Mouse (Mus musculus) heart, postnatal 4 days (tissue): ENCODE data around the gene Slc25a30. TPM values are rescaled to one million over a fixed set of nuclear protein-coding genes. Genes with fewer than 3 reads are reported as not detected.
A peak's percentile ranks its signal among the peaks of the same experiment; 100 is the strongest.
"Not testable (repeated sequence)": the region's sequence is repeated elsewhere in the genome, so short reads cannot be mapped to it uniquely, and the experiment has no call there.

Experiments used
- DNase-seq: peaks from one replicate; pipeline ENCODE4 v3.0.0; 2021
- total RNA-seq, 2 experiments: library from RNA; stranded (reverse); gene quantifications; 2 replicates each; pipeline ENCODE4 v1.2.3; 2021

Slc25a30 gene
- 10 to 100 TPM; 17.5 to 20.3 TPM for total RNA-seq

DNA sequence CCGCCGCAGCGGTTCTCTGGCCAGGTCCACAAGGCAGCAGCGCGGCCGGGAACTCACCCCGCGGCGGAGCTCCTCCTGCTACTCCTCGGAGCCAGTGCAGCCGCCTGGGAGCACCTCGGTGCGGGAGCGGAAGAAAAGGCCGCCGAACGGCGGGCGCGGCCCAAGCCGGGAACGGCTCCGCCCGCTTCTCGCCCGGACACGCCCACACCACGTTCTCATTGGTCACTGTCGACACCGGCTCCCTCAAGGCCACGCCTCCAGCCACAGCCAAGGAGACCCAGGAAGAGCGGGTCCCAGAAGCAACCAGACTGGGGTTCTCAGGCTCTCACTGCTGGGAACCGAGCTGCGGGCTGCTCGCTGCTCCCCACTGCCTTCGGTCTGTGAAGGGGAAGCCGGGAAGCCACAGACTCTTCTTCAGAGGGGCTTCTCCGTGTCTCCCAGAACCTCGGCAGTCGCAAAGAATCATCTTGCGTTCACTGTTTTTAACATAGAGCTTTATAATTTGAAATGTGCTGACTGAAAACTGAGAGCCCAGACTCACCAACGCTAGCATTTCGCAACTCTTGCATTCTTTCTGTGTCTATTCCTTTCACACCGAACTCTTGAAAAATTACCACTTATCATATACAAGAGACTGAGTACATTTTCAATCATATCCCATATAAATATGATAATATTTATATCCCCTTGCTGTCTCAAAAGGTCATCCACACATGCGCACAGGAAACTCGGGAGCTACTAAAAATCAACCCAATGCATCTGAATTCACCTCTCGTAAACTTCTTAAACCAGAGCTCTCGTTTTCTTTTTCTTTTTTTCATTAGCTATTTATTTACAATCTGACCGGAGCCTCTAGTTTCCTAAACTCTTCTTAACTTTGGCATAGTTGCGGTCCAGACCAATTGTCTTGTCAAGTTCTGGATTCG lies at the start of gene Slc25a30:
TSS of gene Slc25a30 (minus strand) at position 170 of the 926 bp plus-strand sequence.
- peak; percentile 97 for DNase-seq

DNA sequence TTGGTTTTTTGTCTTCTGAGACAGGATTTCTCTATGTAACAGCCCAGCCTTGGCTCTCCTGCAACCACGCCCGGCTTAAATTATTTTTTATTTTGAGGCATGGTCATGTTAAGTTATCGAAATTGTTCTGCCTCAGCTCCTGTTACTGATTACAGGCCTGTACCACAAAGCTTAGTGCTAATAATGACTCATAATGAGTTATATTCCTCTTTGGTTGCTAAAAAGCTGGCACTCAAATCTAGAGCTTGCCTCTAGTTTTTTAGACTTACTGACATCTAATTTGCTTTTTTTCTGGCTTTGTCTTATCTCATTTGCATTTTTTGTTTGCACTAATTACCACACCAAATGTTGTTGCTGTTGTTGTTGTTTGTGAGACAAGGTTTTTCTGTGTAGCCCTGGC lies 49.7 kb upstream of the Slc25a30 start:
- DNase-seq = no peak

DNA sequence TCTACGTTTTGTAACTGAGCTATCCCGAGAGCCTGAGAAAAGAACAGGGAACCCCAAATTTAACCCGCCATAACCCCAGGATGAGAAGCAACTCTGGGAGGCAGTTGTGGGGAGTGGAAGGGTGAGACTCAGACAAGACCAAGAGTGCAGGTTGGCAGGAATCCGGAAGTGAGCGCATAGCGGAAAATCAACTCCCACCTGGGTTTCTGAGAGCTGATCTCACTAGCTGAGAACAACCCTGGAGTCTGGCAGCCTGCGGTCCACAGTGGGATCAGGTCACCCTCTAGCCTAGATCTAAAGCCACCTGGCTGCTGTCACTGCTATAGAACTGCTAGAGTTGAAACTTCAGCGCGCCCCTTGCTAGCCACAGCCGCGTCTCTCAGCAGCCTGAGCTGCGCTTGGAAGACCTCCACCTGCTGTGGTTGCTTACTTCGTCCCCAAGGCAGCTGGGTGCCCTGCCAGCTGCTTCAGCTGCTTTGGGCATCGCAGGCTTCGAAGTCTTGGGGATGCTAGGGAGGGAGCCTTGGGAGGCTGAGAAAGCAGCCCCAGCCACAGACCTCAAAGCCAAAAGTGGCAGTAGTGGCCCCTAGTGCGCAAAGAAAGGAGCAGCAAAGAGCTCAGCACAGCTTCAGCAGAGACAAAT lies 48.0 kb upstream of the Slc25a30 start:
- peak; percentile 84 for DNase-seq

DNA sequence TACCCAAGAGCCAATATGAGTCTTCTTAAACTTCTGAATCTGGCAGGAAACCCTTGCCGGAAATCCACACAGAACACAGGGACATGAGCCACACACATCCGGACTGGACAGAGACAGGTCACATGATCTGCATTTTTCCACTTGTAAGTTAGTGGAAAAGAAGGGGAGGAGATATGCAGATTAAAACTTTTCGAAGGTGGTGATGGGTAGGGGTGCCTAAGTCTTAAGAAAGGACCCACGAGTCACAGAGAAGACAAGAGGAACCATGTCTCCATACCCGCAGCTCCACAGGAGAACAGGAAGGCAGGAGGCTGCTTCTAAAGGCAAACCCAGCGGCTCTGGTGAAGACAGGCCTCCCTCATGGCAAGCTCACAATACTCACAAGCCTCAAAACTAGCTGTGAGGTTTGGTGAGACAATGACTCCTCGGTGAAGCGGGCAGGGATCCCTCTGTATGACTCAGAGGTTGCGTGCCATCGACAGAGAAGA lies 47.5 kb upstream of the Slc25a30 start:
- DNase-seq = peak; percentile 71

DNA sequence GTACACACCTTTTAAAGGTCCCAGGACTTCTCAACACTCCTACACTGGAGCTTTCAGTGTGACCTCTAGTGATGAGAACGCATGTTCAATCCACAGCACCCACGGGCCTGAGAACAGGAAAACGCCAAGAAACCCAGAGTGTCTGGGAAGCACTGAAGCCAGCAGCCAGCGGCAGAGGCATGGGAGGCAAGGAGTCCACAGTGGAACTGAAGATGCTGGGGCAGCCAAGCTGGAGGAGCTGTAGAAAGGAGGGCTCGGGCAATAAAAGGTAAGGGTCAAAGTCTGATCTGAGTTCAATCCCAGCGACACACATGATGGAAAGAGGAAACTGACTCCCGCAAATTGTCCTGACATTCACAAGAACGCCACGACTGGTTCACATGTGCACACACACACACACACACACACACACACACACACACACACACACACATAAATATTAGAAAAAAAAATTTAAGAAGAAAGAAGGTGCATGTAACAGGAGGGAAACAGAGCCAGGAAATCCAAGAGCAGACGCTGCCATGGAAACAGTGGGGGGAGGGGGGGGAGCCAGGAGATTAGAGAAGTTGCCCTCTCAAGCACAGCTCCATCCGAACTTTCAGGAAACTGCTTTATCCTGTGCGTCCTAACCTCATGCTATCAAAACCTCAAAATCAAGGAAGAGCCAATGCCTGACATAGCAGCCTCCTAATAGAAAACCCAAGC lies 46.9 kb upstream of the Slc25a30 start:
- peak; percentile 34 for DNase-seq

DNA sequence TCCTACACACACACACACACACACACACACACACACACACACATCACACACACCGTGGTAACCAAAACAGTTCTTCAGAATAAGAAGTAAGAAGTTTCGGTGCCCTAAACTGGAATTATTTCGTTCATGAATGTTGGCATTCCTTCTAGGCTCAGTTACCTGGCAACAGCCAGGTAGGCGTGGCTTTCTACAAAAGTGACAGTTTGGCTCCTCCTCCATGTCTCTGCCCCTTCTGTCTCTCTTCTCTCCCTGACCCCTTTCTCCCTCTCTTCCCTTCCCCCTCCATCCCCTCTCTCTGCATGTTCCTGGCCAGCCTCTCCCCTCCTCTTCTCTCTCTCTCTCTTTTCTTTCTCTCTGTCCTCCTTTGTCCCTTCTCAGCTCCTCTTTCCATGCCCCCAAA lies 46.1 kb upstream of the Slc25a30 start:
- no peak for DNase-seq

DNA sequence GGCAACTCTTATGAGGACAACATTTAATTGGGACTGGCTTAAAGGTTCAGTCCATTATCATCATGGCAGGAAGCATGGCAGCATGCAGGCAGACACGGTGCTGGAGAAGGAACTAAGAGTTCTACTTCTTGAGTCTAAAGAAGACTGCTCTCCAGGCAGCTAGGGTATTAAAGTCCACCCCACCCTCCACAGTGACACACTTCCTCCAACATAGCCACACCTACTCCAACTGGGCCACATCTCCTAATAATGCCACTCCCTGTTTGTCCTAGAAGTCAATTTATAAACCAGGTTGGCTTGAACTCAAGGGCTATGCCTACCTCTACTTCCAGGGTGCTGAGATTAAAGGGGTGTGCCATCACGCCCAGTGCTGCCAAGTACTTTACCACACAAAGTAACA lies 45.2 kb upstream of the Slc25a30 start:
- DNase-seq = no peak

DNA sequence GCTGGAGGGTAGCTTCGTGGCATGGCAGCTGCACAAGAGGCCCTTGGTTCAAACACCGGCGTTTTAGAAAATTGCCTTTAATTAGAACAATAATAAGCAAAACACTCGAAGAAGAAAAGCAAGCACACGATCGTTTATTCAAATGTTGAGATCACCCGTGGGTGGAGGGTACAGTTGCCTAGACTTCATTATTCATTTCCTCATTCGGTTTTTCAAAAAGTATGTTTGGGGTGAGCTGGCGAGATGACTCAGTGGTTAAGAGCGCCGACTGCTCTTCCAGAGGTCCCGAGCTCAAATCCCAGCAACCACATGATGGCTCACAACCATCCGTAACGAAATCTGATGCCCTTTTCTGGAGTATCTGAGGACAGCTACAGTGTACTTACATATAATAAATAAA lies 43.0 kb upstream of the Slc25a30 start:
- DNase-seq = not testable (repeated sequence)

DNA sequence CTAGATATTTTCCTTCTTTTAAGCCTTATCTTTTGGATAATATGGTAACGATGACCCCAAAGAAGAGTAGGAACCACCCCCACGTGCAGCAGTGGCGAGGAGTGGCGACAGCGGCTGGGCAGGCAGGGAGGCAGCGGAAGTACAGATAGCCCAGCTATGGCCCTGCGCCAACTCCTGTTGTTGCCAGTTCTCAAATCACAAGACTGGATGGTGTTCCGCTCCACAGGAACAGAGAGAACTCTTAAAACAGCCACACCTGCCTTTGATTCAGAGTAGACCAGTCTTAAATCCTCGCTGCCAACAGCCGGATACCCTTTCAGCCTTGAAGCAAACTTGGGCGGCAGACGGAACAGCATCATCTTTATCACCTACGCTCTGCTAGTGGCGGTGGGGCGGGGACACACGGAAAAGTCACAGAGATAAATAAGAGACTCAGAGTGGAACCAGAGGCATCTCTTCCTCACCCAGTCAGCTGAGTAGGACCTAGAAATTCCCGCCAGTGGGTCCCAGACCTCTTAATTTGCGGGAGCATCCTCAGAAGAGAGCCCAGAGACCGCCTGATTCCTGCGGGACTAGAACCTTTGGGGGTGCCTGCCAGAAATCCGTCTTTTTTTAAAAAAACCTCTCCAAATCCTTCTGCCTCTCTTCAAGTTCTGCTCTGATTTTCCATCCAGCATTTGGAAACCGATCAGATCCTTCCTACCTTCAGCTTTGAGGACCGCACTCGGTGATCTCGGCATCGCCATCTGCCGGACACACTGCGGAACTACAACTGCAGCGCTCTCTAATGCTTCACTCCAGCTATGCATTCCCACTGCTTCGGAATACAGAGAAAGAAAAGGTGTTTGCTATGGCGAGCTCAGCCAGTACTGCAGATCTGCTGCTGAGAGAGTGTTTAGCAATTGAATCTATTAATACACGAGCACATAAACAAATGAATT lies 42.3 kb upstream of the Slc25a30 start:
- peak; percentile 95 for DNase-seq

DNA sequence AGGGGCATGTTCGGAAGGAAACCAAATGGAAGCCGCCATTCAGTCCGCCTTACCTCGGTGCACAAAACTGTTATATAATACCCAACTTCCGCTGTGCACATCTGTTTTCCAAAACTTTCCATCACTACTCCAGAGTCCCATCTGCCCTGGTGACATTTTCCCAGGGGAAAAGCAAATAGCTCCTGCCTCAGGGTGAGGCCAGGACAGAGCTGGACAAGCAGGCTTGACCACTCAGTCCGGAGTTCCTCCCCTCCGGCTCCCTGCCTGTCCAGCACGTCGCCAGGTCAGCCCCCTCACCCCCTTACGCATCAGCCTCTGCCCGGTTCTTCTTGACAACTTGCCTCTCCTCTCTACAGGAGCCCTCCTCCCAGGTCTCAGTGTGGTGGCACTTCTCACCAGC lies 41.4 kb upstream of the Slc25a30 start:
- no peak for DNase-seq

DNA sequence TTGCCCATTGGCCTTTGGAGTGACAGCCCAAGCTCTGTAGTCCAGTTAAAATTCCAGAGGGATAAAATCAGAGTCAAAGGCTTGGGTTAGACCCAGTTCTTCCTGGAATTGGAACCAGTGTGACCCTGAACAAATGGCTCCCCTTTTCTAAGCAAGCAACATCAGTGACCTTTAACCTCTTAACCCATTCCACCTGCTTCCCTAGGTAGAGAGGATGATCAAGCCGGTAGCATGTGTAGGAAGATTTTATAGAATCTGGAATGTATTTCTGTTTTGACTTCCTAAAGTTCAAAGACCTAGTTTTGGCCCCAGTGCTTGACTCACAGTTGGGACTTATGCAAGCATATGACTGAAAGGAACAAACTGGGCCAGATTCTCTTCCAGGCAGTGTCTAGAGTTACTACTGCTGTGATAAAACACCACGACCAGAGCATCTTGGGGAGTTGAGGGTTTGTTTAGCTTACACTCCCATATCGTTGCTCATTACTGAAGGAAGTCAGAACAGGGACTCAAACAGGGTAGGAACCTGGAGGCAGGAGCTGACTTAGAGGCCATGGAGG lies 40.1 kb upstream of the Slc25a30 start:
- DNase-seq = no peak

DNA sequence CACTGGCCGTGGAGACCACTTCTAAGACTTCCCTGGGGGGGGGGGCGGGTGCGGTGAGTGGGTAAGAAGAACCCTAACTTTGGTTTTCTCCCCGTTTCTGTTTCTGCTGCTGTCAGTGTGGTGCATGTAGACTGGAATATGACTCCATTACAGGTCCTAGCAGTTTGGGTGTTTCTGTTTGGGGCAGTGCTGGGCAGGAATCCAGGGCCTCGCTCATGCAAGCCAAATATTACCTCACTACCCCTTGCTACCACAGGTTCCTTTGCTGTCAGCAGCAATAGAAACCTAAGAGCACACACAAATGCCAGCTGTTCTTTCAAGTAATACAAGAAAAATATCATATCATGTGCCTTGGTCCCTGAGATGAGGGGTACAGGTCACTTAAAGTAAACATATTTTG lies 33.2 kb upstream of the Slc25a30 start:
- DNase-seq = peak; percentile 71

DNA sequence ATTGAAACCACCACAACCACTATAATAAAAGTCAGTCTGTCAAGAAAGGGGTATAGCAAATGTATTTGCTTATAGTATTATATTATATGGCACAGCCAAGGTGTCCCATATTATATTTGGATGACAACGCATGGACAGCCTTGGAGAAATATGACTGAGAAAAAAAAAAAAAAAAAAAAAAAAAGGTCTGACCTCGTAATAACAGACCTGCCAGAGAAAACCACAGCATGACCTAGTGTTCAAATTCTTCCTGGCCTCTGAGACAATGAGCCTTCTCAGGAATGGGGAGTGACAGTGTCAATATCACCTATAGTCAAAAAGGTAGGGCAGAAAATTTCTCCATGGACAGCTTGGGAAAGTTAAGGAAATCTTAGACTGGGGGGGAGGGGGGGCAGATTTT lies 32.5 kb upstream of the Slc25a30 start:
- no peak for DNase-seq

DNA sequence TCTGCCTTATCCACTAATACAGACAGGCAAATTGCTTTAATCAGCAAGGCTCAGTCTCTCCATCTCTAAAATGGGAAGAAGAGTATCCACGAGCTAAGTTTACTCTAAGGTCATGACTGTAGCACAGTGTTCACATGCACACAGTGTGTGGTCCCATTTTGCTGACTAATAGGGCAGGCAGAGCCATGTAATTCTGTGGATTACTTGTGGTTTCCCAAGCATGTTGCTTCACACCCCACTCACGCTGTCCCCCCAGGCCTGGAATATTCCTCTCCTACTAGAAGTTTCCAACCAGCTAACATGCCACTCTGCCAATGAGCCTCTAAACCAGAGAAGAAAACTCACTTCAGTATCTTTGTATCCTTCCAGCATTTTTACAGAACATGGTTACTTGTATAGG lies 31.7 kb upstream of the Slc25a30 start:
- no peak for DNase-seq

DNA sequence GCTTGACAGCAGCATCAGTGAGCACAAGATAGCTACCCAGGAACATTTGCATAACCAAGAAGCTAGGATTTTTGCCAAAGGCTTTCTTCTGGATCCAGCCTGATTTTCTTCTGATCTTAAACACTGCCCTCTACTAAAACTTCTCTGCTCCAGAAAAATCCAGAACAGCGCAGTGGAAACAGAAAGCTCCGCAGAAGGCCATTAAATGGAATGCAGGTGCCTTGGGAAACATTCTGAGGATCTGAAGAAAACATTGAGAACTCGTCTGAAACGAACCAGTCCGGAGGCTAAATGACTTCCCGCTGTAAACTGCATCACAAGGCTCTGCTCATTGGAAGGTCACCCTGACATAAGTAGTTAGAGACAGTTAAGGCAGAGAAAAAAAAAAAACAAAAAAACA lies 23.1 kb upstream of the Slc25a30 start:
- no peak for DNase-seq

DNA sequence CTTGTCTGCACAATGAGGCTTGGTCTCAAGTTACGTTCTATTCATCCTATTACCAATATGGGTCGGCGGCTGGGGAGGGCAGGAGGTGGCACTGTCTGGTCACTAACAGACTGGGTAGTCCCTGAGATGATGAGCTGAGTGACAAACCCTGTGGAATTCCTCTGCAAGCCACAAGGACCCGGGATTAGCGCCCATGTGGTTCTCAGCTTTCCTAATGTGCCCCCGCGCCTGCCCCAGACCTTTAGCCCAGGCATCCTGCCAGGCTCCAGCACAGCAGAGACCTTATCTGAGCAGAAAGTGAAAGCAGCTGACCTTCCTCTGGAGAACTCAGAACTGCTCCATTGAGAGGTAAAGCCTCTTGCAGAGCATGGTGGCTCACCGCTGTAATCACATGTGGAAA lies 21.0 kb upstream of the Slc25a30 start:
- peak; percentile 84 for DNase-seq

DNA sequence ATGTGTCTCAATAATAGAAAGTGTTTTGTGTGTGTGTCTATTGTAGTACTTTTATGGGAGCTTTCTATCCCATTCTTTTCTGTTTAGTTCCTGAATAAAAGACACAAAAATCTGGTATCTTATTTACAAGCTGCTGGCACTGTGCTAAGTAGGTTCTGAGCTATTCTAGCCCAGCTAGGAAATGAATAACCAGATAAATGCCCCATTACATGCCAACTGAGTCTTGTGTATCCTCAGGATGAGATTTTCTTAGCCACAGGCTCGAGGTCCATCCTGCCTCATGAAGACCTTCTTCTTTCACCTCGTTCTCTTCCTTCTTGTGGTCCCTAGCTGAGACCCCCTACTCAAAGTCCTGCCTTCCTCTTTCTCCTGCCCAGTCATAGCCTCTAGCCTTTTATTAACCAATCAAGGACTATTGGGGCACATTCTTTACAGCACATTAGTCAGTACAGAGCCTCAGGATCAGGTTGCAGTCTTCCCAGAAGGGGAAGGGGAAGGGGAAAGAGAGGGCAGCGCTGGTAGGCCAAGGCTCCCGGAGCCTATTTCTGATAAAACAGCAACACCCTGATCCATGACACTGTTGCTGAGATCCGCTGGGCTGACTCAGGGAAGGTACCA lies 11.0 kb upstream of the Slc25a30 start:
- no peak for DNase-seq

DNA sequence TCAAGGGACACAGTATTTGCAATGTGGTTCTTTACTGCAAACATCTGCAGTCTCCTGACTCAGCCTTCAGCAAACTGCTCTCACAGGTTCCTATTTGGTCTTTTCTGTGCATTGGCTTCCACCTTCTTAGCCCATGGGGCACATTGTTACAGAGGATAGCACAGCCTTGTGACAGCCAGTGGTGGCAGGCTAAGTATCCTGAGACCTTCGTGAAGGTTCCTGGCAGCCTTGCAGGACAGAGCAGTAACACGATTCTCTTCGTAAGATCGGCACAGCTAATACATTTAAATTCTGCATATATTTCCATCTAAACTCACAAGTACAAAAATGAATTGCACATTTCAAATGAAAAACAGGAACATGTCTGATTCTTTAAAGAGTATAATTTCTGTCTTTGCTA lies 9.1 kb upstream of the Slc25a30 start:
- DNase-seq = no peak

DNA sequence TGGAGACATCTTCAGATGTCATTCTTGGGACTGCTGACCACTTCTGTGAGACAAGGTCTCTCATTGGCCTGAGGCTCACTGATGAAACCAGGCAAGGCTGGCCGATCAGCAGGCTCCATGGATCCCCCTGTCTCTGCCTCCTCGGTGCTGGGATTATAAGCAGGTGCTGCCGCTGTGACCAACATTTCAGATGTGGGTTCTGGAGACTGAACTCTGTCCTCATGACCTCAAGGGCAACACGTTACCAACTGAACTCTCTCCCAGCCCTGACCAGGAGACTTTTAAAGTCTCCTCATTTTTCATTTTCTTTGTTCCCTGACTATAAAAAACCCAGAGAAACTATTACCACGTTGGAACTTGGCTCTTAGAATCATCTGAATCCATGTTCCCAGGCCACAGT lies 7.9 kb upstream of the Slc25a30 start:
- no peak for DNase-seq

DNA sequence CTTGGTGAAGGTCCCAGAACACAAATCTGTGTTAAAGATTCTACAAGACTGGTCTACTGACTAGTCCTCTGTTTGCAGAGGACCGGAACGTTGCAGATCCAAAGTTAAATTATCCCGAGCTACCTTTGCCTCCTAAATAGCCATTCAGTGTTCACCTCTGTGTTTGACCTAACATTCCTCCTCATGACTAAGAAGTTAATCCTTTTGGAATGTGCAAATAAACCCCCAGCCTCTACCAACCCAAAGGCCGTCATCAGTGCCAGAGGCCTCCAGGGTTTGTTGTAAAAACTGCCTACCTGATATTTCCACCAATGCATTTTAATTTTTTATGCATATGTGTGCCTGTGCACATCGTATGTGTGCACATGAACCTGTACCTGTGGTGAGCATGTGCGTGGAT lies 7.5 kb upstream of the Slc25a30 start:
- no peak for DNase-seq

DNA sequence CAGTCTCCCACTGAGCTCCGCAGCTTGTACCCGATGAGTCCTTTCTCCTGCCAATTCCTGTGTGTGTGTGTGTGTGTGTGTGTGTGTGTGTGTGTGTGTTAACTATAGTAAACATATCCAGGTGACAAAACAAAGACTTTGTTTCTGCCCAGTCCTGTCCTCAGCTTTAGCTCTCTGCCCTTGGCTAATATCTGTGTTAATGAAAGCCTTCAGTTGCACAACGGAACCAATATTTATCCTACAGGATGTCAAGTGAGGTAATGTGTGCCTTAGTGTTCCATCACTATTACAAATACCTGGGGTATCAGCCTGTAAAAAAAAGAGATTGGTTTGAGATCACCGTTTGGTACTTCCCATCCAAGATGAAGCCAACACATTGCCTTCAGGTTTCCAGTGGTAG lies 6.3 kb upstream of the Slc25a30 start:
- no peak for DNase-seq
